Mouse (Mus musculus) left cerebral cortex, postnatal 10 days (tissue): Measurements from ENCODE around the gene Kpna1. TPM values are rescaled to one million over a fixed set of nuclear protein-coding genes. Genes with fewer than 3 reads are reported as not detected.
A peak's percentile ranks its signal among the peaks of the same experiment; 100 is the strongest.
"Not testable (repeated sequence)": the region's sequence is repeated elsewhere in the genome, so short reads cannot be mapped to it uniquely, and the experiment has no call there.

Experiments used
- DNase-seq, 2 experiments: peaks; one replicate each; pipeline ENCODE4 v3.0.0; 2021 to 2022; ENCODE audit warnings: low spot score in 2 of 2, mixed read lengths in 1 of 2; ENCODE audit errors: extremely low spot score in 1 of 2
- intact Hi-C: fragments of 180-260 bp; cut with DNase I; formaldehyde crosslinking; loops from one replicate; pipeline ENCODE4 v1.15.1; 2025
- total RNA-seq, 2 experiments: library from RNA; stranded (reverse); gene quantifications; 2 replicates each; pipeline ENCODE4 v1.2.3; 2021

The Kpna1 gene
- 100 to 1,000 TPM in 1 of 2 experiments, 10 to 100 TPM in 1; 92.4 to 104 TPM for total RNA-seq

- DNase-seq, intact Hi-C loops: not testable (repeated sequence)
These were observed at the start of gene Kpna1 for GRCm38 (mm10) chr16:35978450-35978849. Gene Kpna1 (plus strand): TSS chr16:35978750.

- no peak for DNase-seq
These were observed 46.1 kb upstream of the Kpna1 start for GRCm38 (mm10) chr16:35932179-35933055.

GRCm38 (mm10) chr16:35933181-35933580, 45.4 kb upstream of the Kpna1 start:
- no peak for DNase-seq
- intact Hi-C loops: no loop called here

More at GRCm38 (mm10) chr16:35932179-35933055, 46.1 kb upstream of the Kpna1 start:
- intact Hi-C loops: no loop called here

- DNase-seq: peak in 1 of 2 experiments; percentile 57
- intact Hi-C loops: loop anchor here (5.0 kb wide), 1 partner anchor 66 kb away; the partner anchor contains the start of gene Parp14
These were observed 40.1 kb upstream of the Kpna1 start, which contains the start of the genes Parp9 and Dtx3l for GRCm38 (mm10) chr16:35938211-35939151. Gene Parp9 (plus strand): TSS chr16:35938470. Gene Dtx3l (minus strand): TSS chr16:35939151.

- intact Hi-C loops: loop anchor here (5.0 kb wide), 1 partner anchor 67 kb away; the partner anchor contains the start of gene Parp14
These were observed 39.3 kb upstream of the Kpna1 start for GRCm38 (mm10) chr16:35939261-35939660.

GRCm38 (mm10) chr16:35939690-35940089, 38.9 kb upstream of the Kpna1 start:
- peak; percentile 54 to 87 for DNase-seq
- intact Hi-C loops: loop anchor here (5.0 kb wide), 1 partner anchor 67 kb away; the partner anchor contains the start of gene Parp14

More at GRCm38 (mm10) chr16:35939261-35939660, 39.3 kb upstream of the Kpna1 start:
- DNase-seq: no peak

- DNase-seq: no peak
- intact Hi-C loops: no loop called here
These were observed 37.2 kb upstream of the Kpna1 start for GRCm38 (mm10) chr16:35941382-35941781.

GRCm38 (mm10) chr16:35949264-35949663, 29.3 kb upstream of the Kpna1 start:
- intact Hi-C loops: no loop called here
- DNase-seq: no peak

- intact Hi-C loops: no loop called here
- DNase-seq: no peak
These were observed 27.3 kb upstream of the Kpna1 start for GRCm38 (mm10) chr16:35951216-35951615.

GRCm38 (mm10) chr16:35952628-35953130, 25.9 kb upstream of the Kpna1 start:
- intact Hi-C loops: no loop called here
- no peak for DNase-seq

- DNase-seq, intact Hi-C loops: not testable (repeated sequence)
These were observed 12.6 kb upstream of the Kpna1 start for GRCm38 (mm10) chr16:35965991-35966390.

GRCm38 (mm10) chr16:35966411-35967115, 12.0 kb upstream of the Kpna1 start:
- intact Hi-C loops: no loop called here
- no peak for DNase-seq

- DNase-seq: no peak
These were observed 11.2 kb upstream of the Kpna1 start for GRCm38 (mm10) chr16:35967319-35967718.

GRCm38 (mm10) chr16:35968149-35968548, 10.4 kb upstream of the Kpna1 start:
- DNase-seq: no peak
- intact Hi-C loops: no loop called here

More at GRCm38 (mm10) chr16:35967319-35967718, 11.2 kb upstream of the Kpna1 start:
- intact Hi-C loops: no loop called here

GRCm38 (mm10) chr16:35974021-35974420, 4.5 kb upstream of the Kpna1 start:
- intact Hi-C loops: no loop called here
- DNase-seq: no peak

GRCm38 (mm10) chr16:35981363-35981821, 2.8 kb downstream of the Kpna1 start:
- DNase-seq: peak; percentile 100
- intact Hi-C loops: no loop called here

GRCm38 (mm10) chr16:35982506-35982901, 4.0 kb downstream of the Kpna1 start:
- intact Hi-C loops: no loop called here
- no peak for DNase-seq

GRCm38 (mm10) chr16:35982902-35983516, 4.5 kb downstream of the Kpna1 start:
- intact Hi-C loops: no loop called here

More at GRCm38 (mm10) chr16:35982902-35983516, 4.5 kb downstream of the Kpna1 start:
- DNase-seq: peak; percentile 82 to 95
